Mouse (Mus musculus) Patski (cell line): Measurements from ENCODE around the gene Scarf2. TPM values are rescaled to one million over a fixed set of nuclear protein-coding genes. Genes with fewer than 3 reads are reported as not detected.

ENCODE experiments used
- ATAC-seq: fragments of 100-300 bp; one replicate; pipeline ENCODE4 v1.8.0; 2021
- CTCF ChIA-PET: fragments of 350-600 bp; sonication (Branson Sonifier 250); formaldehyde crosslinking; loops from one replicate; lab custom pipeline; 2022; ENCODE audit warnings: inconsistent platforms; lab: Charles Lee
- POLR2A ChIA-PET: fragments of 350-600 bp; sonication (Branson Sonifier 250); formaldehyde crosslinking; loops from one replicate; lab custom pipeline; 2022; ENCODE audit warnings: antibody characterized with exemption, inconsistent platforms; lab: Charles Lee
- DNase-seq: peaks from one replicate; pipeline ENCODE4 v3.0.0-alpha.2; 2011; ENCODE audit warnings: low read depth, low spot score
- H3K27me3 ChIP-seq: fragments of 371-371 bp; one replicate; pipeline ENCODE4 v1.5.1; 2021
- CTCF ChIP-seq: fragments of 100-300 bp; IDR thresholded peaks from one replicate; pipeline ENCODE4 v1.5.1; 2021
- in situ Hi-C: fragments of 300-500 bp; cut with MboI; formaldehyde crosslinking; loops from 3 replicates; pipeline ENCODE4 v1.11.1; 2018; ENCODE audit warnings: low pct_unique_long_range_greater_than_20kb, mixed read lengths
- polyA plus RNA-seq: library from polyadenylated mRNA; unstranded; gene quantifications from one replicate; pipeline ENCODE4 v1.2.3, GENCODE M21; 2021

Scarf2 gene
- polyA plus RNA-seq, 1 experiment from 2014 or later = 60.3 TPM

DNA sequence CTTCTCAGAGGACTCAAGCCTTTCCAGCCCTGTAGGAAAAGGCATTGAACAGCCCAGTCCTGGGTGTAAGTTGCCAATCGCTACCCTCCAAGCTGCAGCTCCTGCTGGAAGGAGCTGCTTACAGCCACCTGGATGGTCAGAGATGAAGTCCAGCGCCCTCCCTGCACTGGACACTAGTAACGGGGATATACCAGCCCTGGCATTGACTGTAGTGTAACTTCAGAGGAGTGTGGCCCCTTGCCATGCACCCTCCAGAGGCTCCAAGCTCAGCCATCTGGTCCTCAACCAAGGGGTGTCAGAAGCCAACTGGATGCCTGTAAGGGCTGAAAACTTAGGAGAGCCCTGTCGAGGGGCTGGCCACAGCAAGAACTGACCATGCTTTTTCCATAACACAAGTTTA lies 42.9 kb downstream of the Scarf2 start:
- TF ChIP-seq CTCF = no peak
- no peak for DNase-seq
- POLR2A ChIA-PET = no interaction called here
- ATAC-seq = no peak
- peaks cover 1% of the 10 kb centered on the region for H3K27me3 ChIP-seq
- in situ Hi-C loops = loop anchor here (5.0 kb wide), 1 partner anchor 113 kb away; no protein-coding TSS in a partner anchor
- CTCF ChIA-PET = interaction anchor here (2.2 kb wide), 1 partner anchor 10 kb away, joined by 7 read pairs; no protein-coding TSS in a partner anchor

DNA sequence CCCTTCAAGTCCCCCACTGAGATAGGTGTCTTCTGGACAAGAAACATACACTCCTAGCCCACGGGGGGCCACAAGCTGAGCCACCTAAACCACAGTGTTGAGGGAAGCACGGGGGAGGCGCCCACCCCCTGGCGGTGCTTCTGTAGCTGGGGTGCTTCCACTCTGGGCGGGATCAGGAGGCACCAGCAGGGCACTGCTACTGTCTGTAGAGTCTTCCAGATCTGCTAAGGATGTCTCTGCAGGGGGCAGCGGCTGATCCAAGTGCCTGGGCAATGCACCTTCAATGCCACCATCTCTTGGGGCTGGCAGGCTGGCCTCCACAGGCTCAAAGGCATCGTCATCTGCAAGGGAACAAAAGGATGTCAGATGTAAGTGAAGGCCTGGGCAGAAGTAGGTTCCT lies 45.4 kb downstream of the Scarf2 start:
- CTCF ChIA-PET = no interaction called here
- no peak for TF ChIP-seq CTCF
- no peak for ATAC-seq
- in situ Hi-C loops = loop anchor here (5.0 kb wide), 1 partner anchor 115 kb away; no protein-coding TSS in a partner anchor
- no peaks in the 10 kb centered on the region for H3K27me3 ChIP-seq
- no peak for DNase-seq
- POLR2A ChIA-PET = no interaction called here

DNA sequence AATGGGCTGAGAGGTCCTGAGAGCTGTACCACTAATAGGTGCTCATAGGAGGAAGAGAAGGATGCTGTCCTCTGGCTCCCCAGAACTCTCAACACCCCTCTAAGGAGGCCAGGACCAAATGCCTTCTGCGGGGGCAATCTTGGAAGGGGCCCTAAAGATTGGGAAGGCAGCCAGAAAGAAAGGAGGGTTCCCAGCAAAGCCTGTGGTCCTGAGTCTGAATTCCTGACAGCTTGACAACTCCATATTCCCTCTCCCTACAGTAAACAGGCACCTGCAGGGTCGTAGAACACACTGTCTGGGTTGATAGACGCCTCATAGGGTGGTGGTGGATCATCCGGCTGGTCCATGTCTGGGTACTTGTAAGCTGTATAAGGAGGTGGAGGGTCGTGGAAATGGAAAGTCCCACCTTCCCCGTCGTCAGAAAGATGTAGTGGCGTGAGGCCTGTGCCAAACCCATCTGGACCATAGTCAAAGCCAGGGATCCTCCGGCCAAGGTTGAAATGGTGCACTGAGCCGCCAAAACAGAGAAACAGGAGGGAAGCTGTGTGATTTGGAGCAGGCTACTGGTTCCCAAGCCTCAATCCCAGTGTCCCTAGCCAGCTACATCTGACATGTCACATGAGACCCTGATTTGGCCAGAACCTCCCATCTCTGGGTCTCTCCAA lies 46.8 kb downstream of the Scarf2 start:
- in situ Hi-C loops = loop anchor here (5.0 kb wide), 1 partner anchor 117 kb away; no protein-coding TSS in a partner anchor
- DNase-seq (no peak), ATAC-seq (no peak)
- ChIA-PET POLR2A (no interaction called here), CTCF (interaction anchor here (0.9 kb wide), 1 partner anchor 8 kb away, joined by 3 read pairs; no protein-coding TSS in a partner anchor)
- no peak for TF ChIP-seq CTCF
- H3K27me3 ChIP-seq = no peaks in the 10 kb centered on the region

DNA sequence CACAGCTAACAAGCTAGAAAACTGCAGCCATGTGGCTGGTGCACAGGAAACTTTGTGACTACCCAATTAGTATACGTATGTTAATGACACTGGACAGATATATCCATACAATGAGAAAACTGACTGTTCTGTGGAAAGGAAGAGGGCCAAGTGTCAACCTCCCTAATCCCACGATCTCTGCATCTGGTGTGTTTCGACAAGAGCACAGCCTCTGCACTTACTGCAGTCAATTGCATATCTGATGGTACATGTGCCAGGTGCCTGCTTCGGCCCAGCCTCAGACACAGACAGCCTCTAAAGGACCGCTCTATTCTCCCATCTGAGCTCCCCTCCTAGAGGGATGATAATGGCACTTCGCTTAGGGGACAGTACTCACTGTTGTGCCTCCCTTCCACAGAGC lies 51.3 kb downstream of the Scarf2 start:
- POLR2A ChIA-PET = interaction anchor here (0.8 to 1.1 kb wide), 2 partner anchors 36 to 104 kb away, joined by 3 to 4 read pairs; no protein-coding TSS in a partner anchor
- in situ Hi-C loops = no loop called here
- CTCF ChIA-PET = interaction anchor here (1.0 to 6.7 kb wide), 15 partner anchors 14 to 199 kb away, joined by 3 to 45 read pairs (median 5); partner anchors contain the start of gene Klhl22
- DNase-seq = no peak
- no peak for TF ChIP-seq CTCF
- H3K27me3 ChIP-seq = no peaks in the 10 kb centered on the region
- ATAC-seq = no peak

DNA sequence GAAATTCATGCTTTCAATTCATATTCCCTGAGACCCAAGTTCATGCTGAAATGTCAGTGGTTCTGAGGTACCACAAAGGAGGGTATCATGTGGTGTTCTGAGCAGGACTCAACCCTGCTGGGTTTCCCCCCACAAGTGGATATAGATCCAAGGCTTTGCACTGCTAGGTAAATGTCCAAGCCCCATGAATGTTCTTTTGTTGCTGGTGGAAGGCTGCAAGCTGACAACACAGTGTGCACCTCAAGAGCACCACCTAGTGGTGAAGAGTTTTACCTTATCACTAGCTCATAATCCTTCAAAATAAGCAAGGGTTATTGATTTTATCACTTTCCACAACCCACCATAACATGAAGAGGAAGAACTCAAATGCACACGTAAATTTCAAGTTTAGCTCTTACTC lies 51.8 kb downstream of the Scarf2 start:
- no peaks in the 10 kb centered on the region for H3K27me3 ChIP-seq
- TF ChIP-seq CTCF = no peak
- peak; percentile 47 for ATAC-seq
- in situ Hi-C loops = no loop called here
- POLR2A ChIA-PET = interaction anchor here (0.8 to 1.1 kb wide), 2 partner anchors 37 to 105 kb away, joined by 3 to 4 read pairs; no protein-coding TSS in a partner anchor
- CTCF ChIA-PET = interaction anchor here (0.9 to 6.7 kb wide), 22 partner anchors 8 to 200 kb away, joined by 3 to 45 read pairs (median 5); partner anchors contain the start of genes Car15, Klhl22 and Med15
- no peak for DNase-seq

DNA sequence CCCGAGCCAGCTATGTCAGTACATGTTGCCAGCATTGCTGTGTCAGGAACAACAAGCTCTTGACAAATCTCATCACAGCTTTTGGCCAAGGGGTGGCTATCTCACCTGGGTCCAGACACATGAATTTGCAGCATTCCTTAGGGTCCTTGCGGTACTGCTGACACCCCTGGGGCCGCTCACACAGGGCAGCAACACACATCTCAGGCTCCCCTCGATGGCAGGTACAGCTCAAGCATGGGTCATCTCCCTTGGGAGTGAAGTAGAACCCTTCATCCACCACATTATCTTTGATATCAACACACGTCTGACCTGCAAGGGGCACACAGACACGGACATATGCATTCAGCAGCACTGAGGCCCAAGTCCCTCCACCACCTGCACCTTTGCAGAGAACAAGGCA lies 52.4 kb downstream of the Scarf2 start:
- POLR2A ChIA-PET = interaction anchor here (0.6 to 1.1 kb wide), 4 partner anchors 13 to 105 kb away, joined by 3 to 4 read pairs (median 4); no protein-coding TSS in a partner anchor

DNA sequence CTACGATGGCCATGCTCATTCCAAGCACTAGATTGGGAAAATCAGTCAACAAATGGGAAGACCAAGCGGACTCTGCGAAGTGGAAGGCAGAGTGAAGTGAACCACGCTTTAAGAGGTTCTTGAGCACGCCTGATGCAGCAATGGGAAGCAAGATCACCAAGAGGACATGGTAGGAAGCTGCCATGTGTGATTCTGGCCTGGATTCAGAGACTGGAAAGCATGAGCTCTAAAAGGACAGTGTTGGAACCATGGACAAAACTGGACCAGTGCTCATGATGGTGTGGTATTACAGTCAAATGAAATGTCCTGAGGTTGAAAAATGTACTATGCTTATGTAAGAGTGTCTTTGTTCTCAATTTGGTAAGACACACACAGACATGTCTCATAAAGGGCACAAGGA lies 54.2 kb downstream of the Scarf2 start:
- ChIA-PET POLR2A (no interaction called here), CTCF (interaction anchor here (0.9 to 6.7 kb wide), 5 partner anchors 7 to 123 kb away, joined by 3 to 45 read pairs (median 7); partner anchors contain the start of gene Car15)
- no peak for DNase-seq
- in situ Hi-C loops = no loop called here
- no peak for TF ChIP-seq CTCF
- no peaks in the 10 kb centered on the region for H3K27me3 ChIP-seq
- no peak for ATAC-seq

More for the DNA sequence above, 52.4 kb downstream of the Scarf2 start:
- no peak for TF ChIP-seq CTCF
- ATAC-seq (no peak), DNase-seq (no peak)
- no peaks in the 10 kb centered on the region for H3K27me3 ChIP-seq
- CTCF ChIA-PET = interaction anchor here (0.9 to 6.7 kb wide), 23 partner anchors 8 to 200 kb away, joined by 3 to 45 read pairs (median 5); partner anchors contain the start of genes Car15, Klhl22 and Med15
- in situ Hi-C loops = no loop called here

DNA sequence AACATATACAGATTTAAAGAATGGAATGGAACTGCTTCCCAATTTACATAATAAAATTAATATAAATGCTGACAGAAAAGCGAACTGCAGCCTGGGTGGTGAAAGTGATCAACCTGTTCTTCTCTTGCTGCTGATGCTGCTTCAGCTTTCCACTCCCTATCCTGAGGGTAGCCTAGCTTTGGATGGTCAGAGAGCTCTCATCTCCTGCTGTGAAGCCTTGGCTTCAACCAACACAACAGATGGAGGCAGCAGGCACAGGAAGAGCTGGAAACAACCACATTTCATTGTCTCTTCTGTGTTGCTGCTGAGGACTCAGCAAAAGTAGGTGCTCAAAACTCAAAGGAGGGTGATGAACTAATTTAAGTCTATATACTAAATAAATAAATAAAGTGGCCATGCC lies 54.8 kb downstream of the Scarf2 start:
- ChIA-PET POLR2A (no interaction called here), CTCF (interaction anchor here (1.7 to 6.7 kb wide), 4 partner anchors 8 to 124 kb away, joined by 3 to 45 read pairs (median 16); no protein-coding TSS in a partner anchor)
- no peaks in the 10 kb centered on the region for H3K27me3 ChIP-seq
- TF ChIP-seq CTCF = no peak
- in situ Hi-C loops = no loop called here
- ATAC-seq (no peak), DNase-seq (no peak)

DNA sequence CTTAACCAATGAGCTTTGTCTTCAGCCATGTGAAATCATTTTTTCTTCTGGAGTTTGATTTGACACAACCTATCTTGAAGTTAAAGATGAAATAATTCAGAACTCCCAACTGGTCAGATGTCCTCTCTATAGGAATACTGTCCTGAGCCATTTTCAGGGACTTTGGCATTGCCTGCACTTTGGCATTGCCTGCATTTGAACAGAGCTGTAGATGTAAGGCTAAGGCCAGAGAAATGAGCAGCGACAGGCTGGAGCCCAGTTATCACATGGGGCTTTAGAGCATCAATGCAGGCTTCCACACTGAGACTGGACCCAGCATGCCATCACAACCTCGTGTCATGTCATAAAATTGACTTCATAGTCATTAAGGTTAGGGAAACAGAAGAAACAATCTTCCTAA lies 56.2 kb downstream of the Scarf2 start:
- no peak for DNase-seq
- ATAC-seq = no peak
- TF ChIP-seq CTCF = no peak
- H3K27me3 ChIP-seq = no peaks in the 10 kb centered on the region
- in situ Hi-C loops = no loop called here
- ChIA-PET POLR2A (no interaction called here), CTCF (interaction anchor here (0.7 to 1.7 kb wide), 2 partner anchors 9 to 11 kb away, joined by 3 to 5 read pairs; no protein-coding TSS in a partner anchor)

DNA sequence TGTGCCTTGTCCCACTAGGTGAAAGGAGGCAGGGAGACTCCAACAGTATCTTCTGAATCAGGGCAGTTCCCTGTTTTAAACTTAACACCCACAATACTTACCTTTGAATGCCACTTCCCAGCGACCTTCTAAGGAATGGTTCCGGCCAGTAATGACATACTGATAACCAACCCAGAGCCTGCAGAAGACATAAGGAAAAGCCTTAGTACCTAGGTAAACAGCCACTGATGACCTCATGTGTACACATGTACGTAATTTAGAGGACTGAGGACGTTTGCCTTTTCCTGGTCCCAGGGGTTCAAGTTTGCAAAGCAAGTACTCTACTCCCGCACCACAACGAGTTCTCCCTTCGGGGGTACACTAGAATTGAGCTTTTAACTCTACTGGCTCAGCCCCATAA lies 60.1 kb downstream of the Scarf2 start:
- in situ Hi-C loops = no loop called here
- DNase-seq (no peak), ATAC-seq (no peak)
- TF ChIP-seq CTCF = no peak
- ChIA-PET POLR2A (no interaction called here), CTCF (interaction anchor here (1.0 kb wide), 1 partner anchor 8 kb away, joined by 3 read pairs; no protein-coding TSS in a partner anchor)
- no peaks in the 10 kb centered on the region for H3K27me3 ChIP-seq

Other genes with a start within 250 kb of the Scarf2 start
- 0.03 TPM for gene Lrrc74b, start 236.0 kb upstream of the Scarf2 start, polyA plus RNA-seq
- 0.87 TPM for gene P2rx6, start 235.4 kb upstream of the Scarf2 start, polyA plus RNA-seq
- 3.7 TPM for gene Slc7a4, start 214.1 kb upstream of the Scarf2 start, polyA plus RNA-seq
- 31.3 TPM for gene Smpd4, start 177.9 kb upstream of the Scarf2 start, polyA plus RNA-seq
- 9.6 TPM for gene Ccdc74a, start 150.8 kb upstream of the Scarf2 start, polyA plus RNA-seq
- gene Med15, start 64.4 kb upstream of the Scarf2 start, polyA plus RNA-seq = 69.1 TPM
- 128 TPM for gene Klhl22, start 37.7 kb upstream of the Scarf2 start, polyA plus RNA-seq
- 0.21 TPM for gene B830017H08Rik, start 35.8 kb downstream of the Scarf2 start, polyA plus RNA-seq
- gene Car15, start 41.1 kb downstream of the Scarf2 start, polyA plus RNA-seq = 1.4 TPM
- gene Gm20518, start 94.4 kb downstream of the Scarf2 start, polyA plus RNA-seq = 0.17 TPM
- 0.13 TPM for gene Tssk1, start 96.9 kb downstream of the Scarf2 start, polyA plus RNA-seq
- gene Dgcr2, start 101.3 kb downstream of the Scarf2 start, polyA plus RNA-seq = 75.2 TPM
- 0.08 TPM for gene Tssk2, start 101.4 kb downstream of the Scarf2 start, polyA plus RNA-seq
- 25.7 TPM for gene Ess2, start 114.1 kb downstream of the Scarf2 start, polyA plus RNA-seq
- gene Gsc2, start 117.8 kb downstream of the Scarf2 start, polyA plus RNA-seq = not detected
- 114 TPM for gene Slc25a1, start 130.9 kb downstream of the Scarf2 start, polyA plus RNA-seq
- 0.31 TPM for gene Vpreb2, start 183.1 kb downstream of the Scarf2 start, polyA plus RNA-seq